Mouse (Mus musculus) embryo, embryonic 10 days (tissue): ENCODE data around the gene Gmfg.
A peak's percentile ranks its signal among the peaks of the same experiment; 100 is the strongest.

ENCODE experiments used
- DNase-seq: peaks from one replicate; pipeline ENCODE4 v3.0.0-alpha.2; 2015; ENCODE audit warnings: low spot score

The Gmfg gene

GRCm38 (mm10) chr7:28436932-28437570 lies at the start of gene Gmfg:
Gmfg (plus strand) TSS chr7:28437447.
- DNase-seq = peak; percentile 92

- DNase-seq = no peak
These were observed 46.9 kb upstream of the Gmfg start for GRCm38 (mm10) chr7:28390331-28390730.

GRCm38 (mm10) chr7:28392429-28393271 lies 44.6 kb upstream of the Gmfg start, which contains the start of the genes Med29 and Paf1:
Med29 (minus strand) TSS chr7:28392708.
Paf1 (plus strand) TSS chr7:28392951.
- DNase-seq = peak; percentile 98

GRCm38 (mm10) chr7:28393272-28393951 lies 43.8 kb upstream of the Gmfg start:
- no peak for DNase-seq

GRCm38 (mm10) chr7:28395425-28395824 lies 41.8 kb upstream of the Gmfg start:
- no peak for DNase-seq

GRCm38 (mm10) chr7:28398000-28398399 lies 39.2 kb upstream of the Gmfg start:
- DNase-seq = no peak

GRCm38 (mm10) chr7:28398696-28399340 lies 38.4 kb upstream of the Gmfg start:
- no peak for DNase-seq

- no peak for DNase-seq
These were observed 36.2 kb upstream of the Gmfg start for GRCm38 (mm10) chr7:28401030-28401429.

GRCm38 (mm10) chr7:28401942-28402341 lies 35.3 kb upstream of the Gmfg start:
- no peak for DNase-seq

GRCm38 (mm10) chr7:28410841-28411475 lies 26.3 kb upstream of the Gmfg start:
- no peak for DNase-seq

GRCm38 (mm10) chr7:28412826-28413225 lies 24.4 kb upstream of the Gmfg start:
- no peak for DNase-seq

- no peak for DNase-seq
These were observed 19.9 kb upstream of the Gmfg start for GRCm38 (mm10) chr7:28417368-28417767.

- DNase-seq = no peak
These were observed 19.1 kb upstream of the Gmfg start for GRCm38 (mm10) chr7:28418096-28418670.

GRCm38 (mm10) chr7:28419416-28419815 lies 17.8 kb upstream of the Gmfg start:
- DNase-seq = no peak

GRCm38 (mm10) chr7:28423018-28423417 lies 14.2 kb upstream of the Gmfg start:
- no peak for DNase-seq

GRCm38 (mm10) chr7:28427738-28428137 lies 9.5 kb upstream of the Gmfg start:
- DNase-seq = no peak

GRCm38 (mm10) chr7:28430512-28430911 lies 6.7 kb upstream of the Gmfg start:
- DNase-seq = no peak

GRCm38 (mm10) chr7:28432252-28432651 lies 5.0 kb upstream of the Gmfg start:
- DNase-seq = no peak

GRCm38 (mm10) chr7:28435660-28436259 lies 1.5 kb upstream of the Gmfg start:
- DNase-seq = peak; percentile 20

- DNase-seq = peak; percentile 99
These were observed 859 bp upstream of the Gmfg start for GRCm38 (mm10) chr7:28436271-28436904.
